Mouse (Mus musculus) erythroblast, adult 5-6 weeks (primary cell): ENCODE measurements around the gene Enpp4. TPM values are rescaled to one million over a fixed set of nuclear protein-coding genes. Genes with fewer than 3 reads are reported as not detected.

Source experiments
- ATAC-seq: replicated peaks from 2 replicates; pipeline ENCODE4 v1.8.0; 2016; ENCODE audit warnings: moderate number of reproducible peaks, mild to moderate bottlenecking, moderate TSS enrichment, inconsistent platforms; ENCODE audit not compliant: poor library complexity, low FRiP score, severe bottlenecking
- total RNA-seq, 2 experiments: library from RNA; stranded (forward) in 1 of 2; stranded (reverse) in 1 of 2; fragments of 150-400 nt in 1 of 2; fragments of 200-764, 138-1000 nt in 1 of 2; gene quantifications; 2 replicates each; pipeline versions ENCODE4 v1.2.3 to v1.2.4; 2015 to 2017; ENCODE audit warnings: low replicate concordance in 2 of 2

The Enpp4 gene
- total RNA-seq (2015; ENCODE audit: low replicate concordance) (2.1 and 4.6 TPM in 2 replicates), total RNA-seq (2017; ENCODE audit: low replicate concordance) (4.8 and 5.2 TPM in 2 replicates)

DNA sequence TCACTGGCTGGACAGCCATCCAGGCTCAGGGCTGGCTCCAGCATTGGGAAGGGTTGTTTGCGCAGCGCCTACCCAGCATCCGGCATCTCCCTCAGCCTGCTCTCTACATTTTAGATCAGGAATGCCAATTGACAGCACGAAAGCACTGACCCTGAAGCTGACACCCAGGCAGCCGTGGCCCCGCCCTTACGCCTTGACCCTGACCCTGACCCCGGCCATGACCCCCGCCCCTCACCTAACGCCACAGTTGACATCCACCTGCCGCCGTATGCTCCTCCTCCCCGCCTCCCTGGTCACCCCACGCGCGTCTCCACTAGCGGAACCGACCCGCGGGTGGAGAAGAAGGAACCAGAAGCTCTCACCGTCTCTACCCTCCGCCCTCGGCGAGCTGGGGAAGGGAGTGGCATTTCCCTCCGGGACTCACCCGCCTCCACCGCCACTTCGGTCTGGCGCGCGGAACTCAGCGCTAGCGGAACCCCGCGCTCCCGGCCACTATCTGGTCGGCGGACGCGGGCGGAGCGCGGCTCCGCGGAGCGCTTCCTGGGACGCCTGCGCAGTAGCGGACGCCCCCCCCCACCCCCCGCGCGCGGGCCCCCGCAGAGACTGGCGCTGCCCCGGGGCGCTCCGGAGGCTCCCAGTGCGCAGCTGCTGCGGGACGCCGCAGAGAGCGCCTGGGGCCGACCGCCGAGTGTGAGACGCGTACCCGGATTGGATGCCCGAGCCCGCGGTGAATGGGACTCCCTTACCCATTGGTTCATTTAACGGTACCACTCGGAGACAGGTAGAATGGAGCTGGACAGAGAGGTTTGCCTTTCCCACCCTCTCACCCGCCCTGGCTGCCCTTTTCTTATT lies at the start of gene Enpp4:
TSS of gene Enpp4 (minus strand) at position 523 of the 852 bp plus-strand sequence.
- ATAC-seq = peak; percentile 90

DNA sequence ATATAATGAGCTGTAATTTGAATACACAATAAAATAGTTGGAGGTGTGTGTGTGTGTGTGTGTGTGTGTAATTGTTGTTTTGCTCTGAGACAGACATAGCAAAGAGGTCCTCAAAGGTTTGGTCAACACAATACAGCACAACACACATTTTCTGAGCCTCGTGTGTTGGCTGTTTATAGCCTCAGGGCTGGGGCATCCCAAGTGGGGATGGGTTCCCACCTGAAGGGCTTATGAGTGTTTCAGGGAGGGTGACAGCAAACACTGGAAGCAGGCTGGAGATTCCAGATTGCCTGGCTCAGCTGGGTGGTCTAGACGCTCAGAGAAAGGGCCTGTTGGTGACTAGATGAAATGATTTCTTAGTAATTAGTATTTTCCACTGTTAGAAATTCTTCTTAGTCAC lies 49.6 kb upstream of the Enpp4 start:
- ATAC-seq = no peak

DNA sequence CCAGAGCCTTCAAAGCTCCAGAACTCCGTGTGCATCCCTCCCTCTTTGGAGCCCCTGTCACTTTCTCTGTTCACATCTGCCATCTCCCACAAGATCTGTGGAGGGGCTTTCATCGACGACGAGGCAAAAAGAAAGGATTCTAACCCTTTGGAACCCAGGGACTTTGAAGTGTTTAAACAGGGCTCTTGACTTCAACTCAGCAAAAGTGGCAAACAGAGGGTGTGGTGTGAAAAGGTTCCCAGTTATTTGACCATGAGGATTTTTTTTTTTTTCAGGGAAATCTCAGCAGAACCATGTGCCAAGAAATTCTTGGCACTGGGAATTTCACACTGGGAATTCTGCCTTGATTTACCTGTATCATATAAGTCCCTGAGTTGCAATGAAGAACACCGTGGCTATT lies 48.3 kb upstream of the Enpp4 start:
- no peak for ATAC-seq

DNA sequence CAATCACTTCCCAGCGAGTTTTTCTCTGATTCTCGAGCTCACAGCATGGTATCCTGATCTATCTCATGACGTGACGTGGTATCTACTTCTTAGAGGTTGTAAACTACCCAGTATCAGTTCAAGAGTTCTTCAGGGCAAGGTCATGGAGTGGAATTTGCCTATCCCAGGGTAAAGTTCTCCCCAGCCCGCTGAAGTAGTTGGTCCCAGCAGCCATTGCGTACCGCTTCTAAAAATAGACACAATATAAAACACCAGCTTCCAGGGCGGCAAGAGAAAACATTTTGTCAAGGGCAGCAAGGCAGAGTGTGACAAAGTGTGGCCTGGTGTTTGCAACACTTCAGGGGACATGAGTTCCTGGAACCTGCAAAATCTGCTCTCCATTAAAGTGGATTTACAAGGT lies 46.3 kb upstream of the Enpp4 start:
- ATAC-seq = no peak

DNA sequence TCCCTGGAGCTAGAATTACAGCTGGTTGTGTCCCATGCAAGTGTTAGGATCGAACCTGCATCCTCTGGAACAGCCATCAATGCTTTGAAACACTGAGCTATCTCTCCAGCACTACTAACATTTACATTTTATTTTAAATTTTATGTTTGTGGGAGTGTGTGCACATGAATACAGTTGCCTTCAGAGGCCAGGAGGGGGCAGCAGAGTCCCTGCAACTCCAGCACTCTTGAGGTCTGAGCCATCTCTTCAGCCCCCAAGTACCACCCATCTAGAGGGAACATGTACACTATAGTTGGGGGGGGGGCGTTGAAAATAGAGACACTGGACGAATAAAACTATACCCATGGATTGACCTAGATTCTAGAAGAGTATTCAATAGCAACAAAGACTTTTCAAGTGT lies 45.5 kb upstream of the Enpp4 start:
- no peak for ATAC-seq

DNA sequence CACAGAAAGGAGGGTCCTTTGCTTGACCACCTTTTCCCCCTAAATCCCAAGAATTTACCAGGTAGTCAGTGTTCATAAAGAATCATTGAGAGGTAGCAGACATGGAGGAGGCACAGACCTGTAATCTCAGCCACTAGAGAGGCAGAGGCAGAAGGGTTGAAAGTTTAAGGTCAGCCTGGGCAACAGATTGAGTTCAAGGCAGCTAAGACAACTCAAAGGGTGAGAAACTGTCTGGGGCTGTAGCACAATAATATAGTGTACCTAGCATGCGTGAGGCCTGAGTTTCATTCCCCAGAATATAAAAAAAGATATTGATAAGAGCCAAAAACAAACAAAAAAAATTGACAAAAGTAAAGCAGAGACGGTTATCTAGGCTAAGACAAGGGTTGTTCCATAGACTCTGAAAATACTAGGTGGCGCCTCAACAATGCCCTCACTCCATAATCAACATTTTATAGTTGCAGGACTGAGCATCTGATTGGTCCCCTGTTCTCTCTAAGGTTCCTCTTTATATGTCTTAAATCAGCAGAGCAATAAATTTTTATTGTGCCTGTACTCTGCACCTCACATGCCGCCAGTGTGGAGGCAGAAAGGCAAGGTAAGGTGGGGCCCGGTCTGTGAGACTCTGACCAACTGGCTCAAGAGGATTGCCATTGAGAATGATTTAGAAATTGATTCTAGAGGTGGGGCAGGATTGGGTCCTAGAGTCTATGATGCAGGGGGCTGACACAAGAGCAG lies 42.7 kb upstream of the Enpp4 start:
- ATAC-seq = no peak

DNA sequence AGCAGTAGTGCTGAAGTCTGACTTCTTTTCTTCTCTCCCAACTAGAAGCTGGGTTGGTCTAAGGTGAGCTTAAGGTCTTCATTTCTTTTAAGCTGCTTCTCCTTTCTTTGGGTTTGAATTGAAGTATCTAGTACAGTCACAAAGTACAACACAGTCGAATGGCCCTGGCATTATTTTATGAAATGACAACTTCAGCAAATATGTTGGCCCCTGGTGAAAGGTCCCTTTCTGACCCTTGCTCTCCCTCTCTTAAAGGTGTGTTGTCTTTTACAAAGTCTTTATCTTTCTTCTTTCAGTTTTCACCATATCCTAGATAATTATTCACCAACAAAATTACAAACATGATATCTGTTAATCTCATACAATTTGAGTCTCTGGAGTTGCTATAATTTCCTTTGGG lies 40.2 kb upstream of the Enpp4 start:
- no peak for ATAC-seq

DNA sequence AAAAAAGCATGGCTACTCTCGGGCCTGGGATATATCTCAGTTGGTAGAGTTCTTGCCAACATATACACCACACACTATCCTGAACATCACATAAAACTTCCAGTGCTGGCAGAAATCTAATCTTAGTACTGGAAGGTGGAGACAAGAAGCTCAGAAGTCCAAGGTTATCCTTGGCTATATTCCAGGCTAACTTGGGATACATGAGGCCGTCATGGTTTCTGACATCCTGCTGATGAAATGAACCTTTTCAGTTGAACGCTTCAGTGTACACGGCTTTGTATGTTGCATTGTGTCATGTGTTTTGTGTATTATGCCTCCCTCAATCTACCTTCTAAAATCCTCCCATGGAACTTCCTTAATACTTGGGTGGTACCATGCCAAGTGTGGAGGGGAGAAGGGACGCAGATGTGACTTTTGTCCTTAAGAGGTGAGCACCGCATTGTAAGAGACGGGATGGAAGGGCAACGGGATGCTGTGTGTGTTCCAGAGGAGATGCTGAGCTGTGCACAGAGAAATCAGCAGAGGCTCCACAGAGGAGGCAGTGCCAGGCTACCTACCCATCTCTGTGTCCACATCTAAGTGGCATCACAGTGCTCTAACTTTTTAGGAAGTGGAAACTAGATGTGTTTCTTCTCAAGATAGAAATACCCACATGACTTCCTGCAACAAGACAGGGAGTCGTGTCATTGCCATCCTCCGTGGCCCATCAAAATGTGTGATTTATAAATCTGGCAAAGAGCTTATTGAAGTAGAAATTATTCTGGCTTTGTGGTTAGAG lies 31.4 kb upstream of the Enpp4 start:
- no peak for ATAC-seq

DNA sequence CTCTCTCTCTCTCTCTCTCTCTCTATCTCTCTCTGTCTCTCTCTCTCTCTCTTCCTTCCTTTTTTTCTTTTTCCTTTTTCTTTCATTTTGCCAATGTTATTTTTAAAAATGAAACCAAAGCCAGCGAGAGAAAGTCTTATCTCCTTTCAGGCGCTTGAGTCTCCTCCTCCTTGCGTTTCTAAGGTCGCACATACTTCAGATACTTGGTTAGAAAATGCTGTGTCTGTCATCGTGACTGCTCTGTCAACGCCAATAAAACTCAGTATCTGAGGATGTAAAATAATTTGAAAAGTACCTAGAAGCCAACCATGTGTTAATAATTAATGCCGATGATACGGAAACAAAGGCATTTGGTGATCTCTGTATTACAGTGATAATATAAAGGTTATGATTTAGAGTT lies 30.4 kb upstream of the Enpp4 start:
- no peak for ATAC-seq

DNA sequence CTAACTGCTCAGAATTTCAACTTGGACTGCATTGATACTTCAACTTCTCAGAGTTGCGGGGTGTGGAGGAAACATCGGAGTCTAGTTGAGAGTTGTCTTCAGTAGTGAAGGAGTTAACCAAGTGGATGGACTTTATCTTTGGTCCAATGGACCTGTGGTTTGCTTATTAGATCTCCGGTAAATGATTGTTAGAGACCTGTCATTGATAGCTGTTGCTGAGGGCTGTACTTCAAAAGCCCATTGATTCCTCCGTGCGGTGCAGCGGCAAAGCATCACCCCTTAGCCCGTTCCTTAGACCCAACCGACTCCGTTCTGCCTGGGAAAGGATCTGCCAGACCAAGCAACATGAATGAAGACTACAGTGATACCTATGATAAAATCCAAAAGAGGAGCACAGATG lies 28.9 kb upstream of the Enpp4 start:
- no peak for ATAC-seq

DNA sequence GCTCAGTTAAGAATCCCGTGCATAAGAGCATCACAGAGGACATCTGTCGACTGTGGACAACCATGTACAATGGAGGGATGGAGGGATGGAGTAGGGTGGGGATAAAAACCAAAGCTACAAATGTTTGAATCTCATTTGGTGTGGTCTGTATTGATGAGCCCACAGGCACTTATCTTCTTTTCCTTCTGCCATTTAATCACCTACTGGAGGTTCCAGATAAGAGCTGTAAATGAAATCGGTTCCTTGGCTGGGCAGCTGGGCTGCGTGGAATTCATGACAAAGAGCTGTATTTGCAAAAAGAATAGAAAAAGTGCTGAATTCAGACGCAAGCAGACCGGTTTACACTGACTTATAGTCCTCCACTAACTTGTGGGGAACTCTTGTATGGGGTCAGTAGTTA lies 28.5 kb upstream of the Enpp4 start:
- no peak for ATAC-seq

DNA sequence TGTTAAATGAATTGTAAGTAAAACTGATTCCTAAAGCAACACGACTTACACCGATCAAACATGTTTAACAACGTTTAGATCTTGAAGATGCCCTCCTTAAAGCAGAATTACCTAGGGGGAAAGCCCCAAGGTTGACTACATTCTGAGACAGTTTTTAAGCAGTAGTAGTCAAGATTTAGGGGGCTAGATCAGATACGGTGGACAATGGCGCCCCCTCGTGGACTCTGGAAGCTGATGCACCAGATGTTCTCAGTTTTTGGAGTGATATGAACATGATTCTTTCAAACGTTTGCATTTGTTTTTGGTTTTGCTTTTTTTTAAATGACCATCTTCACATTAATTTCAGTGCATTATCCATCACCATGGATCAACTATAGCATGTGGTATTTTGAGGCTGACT lies 24.8 kb upstream of the Enpp4 start:
- 0 out of 2 replicates have a peak, but pooled peaks have one; percentile 55 for ATAC-seq

DNA sequence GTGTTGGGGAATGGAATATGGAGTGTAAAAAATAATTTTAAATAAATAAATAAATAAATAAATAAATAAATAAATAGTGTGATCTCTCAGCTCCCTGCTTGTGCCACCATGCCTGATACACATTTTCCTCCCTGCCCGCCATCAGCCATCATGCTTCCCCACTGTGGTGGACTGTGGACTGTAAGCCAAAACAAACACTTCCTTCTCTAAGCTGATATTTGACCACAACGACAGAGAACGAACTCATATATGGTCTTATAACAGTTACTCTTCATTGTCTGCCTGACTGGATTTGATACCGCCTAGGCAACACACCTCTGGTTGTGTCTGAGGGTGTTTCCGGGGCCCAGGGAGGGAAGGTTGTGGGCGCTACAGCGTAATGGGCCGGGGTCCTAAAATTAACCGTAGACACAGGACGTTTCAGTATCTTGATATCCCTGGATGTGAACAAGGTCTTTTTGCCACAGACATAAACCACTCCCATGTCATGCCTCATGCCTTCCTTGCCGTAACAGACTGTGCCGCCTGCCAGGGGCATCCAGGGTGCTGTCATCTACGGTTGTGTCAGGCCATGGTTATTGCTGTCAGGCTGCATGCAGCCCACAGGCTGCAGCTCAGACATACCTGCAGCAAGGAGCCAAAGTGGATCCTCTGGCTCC lies 23.6 kb upstream of the Enpp4 start:
- no peak for ATAC-seq

DNA sequence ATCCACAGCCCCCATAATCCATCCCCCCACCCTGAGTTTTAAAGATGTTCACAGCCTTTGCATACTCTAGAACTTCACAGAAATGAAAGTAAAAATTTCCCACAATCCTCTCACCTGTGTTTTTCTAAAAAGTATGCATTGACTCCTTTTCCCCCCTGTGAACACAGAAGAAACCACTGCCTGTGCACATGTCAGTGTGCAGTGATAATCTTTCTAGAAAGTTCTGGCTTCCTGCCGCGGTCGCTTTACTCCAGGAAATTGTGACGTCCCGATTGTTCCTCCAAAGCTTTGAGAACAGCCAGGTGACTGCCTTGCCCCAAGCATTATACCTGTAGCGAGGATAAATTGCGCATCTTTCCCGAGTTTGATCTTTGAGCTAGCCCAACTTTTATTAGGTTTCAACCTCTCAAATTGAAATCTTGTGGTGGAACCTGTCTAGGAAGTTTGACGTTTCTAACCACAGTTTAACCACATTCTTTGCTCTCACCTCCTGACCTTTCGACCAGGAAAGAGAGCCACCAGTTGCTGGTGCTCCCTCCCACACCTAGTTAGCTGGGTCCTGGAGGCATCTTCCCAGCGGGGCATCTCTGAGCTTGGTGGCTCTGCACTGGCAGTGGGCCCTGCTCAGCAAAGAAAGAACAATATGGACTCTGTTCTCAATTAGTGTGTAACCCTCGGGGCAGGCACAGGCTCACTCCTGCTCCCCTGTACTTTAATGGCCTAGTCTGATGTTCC lies 15.9 kb upstream of the Enpp4 start:
- no peak for ATAC-seq

DNA sequence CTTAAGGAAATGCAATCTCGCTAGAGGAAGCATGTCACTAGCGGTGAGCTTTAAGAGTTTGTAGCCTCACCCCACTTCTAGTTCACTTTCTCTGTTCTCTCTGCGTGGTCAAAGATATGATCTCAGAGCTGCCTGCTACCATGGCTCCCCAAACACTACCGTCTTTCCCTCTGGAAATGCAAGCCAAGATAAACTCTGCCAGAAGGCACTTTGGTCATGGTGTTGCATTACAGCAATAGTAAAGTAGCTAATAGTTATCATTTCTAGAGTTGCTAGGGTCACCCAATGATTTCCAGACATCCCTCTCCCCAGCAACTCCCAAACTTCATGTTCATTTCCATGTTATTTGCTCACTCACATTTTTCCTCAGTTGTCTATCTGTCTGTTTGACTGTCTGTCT lies 12.6 kb upstream of the Enpp4 start:
- ATAC-seq = no peak

DNA sequence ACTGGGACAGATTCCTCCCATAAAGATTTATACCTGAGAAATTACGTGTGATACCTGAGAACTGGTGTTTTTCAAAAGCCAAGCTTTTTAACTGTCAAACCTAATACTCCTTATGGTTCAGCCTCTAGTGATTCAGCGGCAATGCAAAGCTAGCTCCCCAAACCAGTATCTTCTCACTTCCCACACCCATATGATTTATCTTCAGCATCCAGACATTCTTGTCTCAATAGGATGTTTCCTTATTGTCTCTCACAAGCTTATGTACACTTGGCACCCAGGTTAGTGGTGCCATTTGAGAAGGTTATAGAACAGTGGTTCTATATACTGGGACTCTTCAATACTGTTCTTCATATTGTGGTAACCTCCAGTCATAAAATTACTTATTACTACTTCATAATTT lies 12.1 kb upstream of the Enpp4 start:
- no peak for ATAC-seq

DNA sequence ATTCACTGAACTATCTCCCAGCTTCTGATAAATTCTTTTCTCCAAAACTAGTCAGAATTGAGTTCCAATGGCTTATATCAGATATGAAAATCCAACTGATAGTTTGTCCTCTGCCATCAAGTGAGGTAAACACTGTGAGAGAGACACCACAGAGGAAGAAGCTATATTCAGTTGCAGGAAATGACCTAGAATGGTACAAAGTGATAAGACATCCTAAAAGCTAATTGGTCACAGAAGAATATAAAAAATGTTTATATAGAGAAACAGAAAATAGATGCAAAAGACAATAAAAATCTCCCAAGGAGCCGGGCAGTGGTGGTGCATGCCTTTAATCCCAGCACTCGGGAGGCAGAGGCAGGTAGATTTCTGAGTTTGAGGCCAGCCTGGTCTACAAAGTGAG lies 11.0 kb upstream of the Enpp4 start:
- ATAC-seq = no peak

DNA sequence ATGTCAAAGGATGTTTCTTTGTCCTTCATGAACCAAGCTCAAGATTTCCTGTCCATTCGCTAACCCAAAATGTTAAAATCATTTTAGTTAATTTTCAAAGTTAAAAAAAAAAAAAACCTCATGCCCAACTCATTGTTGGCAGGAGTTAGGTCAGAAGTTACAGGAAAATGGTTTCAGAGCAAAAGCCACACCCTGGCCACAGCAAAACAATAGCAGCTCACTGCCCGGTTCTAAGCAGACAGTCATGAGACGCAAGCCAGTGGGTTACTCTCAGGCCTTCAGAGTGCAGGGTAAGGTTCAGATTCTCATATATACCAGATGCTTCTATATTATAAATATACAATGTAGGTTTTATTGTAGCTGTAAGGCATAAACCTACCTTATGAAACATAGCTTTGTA lies 2.7 kb upstream of the Enpp4 start:
- no peak for ATAC-seq

DNA sequence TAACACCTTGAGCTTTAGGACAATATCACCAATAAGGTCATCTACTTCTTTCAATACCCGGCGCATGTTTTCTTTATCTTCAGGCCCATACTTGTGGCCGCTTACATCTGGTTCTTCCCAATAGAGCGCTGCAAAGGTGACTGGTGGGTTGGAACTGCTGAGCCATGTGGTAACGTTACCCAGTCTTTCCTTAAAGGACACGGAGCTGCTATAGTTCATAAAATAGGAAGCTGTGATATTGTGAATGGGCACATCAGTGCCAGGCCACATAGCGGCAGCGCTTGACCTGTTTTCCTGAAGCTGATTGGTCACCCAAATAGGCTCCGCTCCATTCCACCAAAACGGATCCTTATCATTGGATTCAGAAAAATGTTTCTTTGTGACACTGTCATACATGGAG lies 3.6 kb downstream of the Enpp4 start:
- ATAC-seq = no peak
